Mouse (Mus musculus): ENCODE results near the gene Lbh.

- TF ChIP-seq CTCF (IDR thresholded peaks at IDR 0.05; ENCODE audit: borderline replicate concordance, control insufficient read depth, extremely low read depth, insufficient read depth, low read length, poor library complexity) (no peak), POLR2A (IDR thresholded peaks at IDR 0.05; ENCODE audit: control insufficient read depth, extremely low read depth, insufficient read depth, low read length, poor library complexity) (no peak)
Observed at GRCm38 (mm10) chr17:72908561-72908960, 9.5 kb upstream of the Lbh start.
